Mouse (Mus musculus) kidney, embryonic 14.5 days (tissue): ENCODE data around the gene Nlrc5. TPM values are rescaled to one million over a fixed set of nuclear protein-coding genes. Genes with fewer than 3 reads are reported as not detected.
"Not testable (repeated sequence)": the region's sequence is repeated elsewhere in the genome, so short reads cannot be mapped to it uniquely, and the experiment has no call there.

Source experiments
- ATAC-seq: fragments of 200-750 bp; cut with Nextera tagmentation; 2 replicates; pipeline ENCODE4 v1.8.0; 2017; ENCODE audit warnings: moderate number of reproducible peaks, mild to moderate bottlenecking, moderate TSS enrichment, moderate library complexity; ENCODE audit not compliant: low FRiP score, low TSS enrichment
- H3K27ac ChIP-seq: fragments of 300-500 bp; sonication (generic); 2 replicates; pipeline ENCODE4 v1.5.1; 2014; ENCODE audit warnings: low read depth, mild to moderate bottlenecking, low read length, moderate library complexity, mixed read lengths
- H3K27me3 ChIP-seq: fragments of 300-500 bp; sonication (generic); 2 replicates; pipeline ENCODE4 v1.6.1; 2014; ENCODE audit warnings: mild to moderate bottlenecking, low read length; ENCODE audit not compliant: control insufficient read depth, insufficient read depth
- H3K36me3 ChIP-seq: fragments of 300-500 bp; sonication (generic); 2 replicates; pipeline ENCODE4 v1.6.1; 2014; ENCODE audit warnings: low read length, mixed read lengths; ENCODE audit not compliant: control insufficient read depth, insufficient read depth
- H3K4me1 ChIP-seq: fragments of 300-500 bp; sonication (generic); 2 replicates; pipeline ENCODE4 v1.6.1; 2014; ENCODE audit warnings: low read length, mixed read lengths; ENCODE audit not compliant: control insufficient read depth, insufficient read depth
- H3K4me2 ChIP-seq: fragments of 300-500 bp; sonication (generic); replicated peaks from 2 replicates; pipeline ENCODE4 v1.6.1; 2014; ENCODE audit warnings: low read depth, mild to moderate bottlenecking, low read length
- H3K4me3 ChIP-seq: fragments of 300-500 bp; sonication (generic); 2 replicates; pipeline ENCODE4 v1.5.1; 2014; ENCODE audit warnings: mild to moderate bottlenecking, low read length
- H3K9ac ChIP-seq: fragments of 300-500 bp; sonication (generic); 2 replicates; pipeline ENCODE4 v1.6.1; 2014; ENCODE audit warnings: low read depth, mild to moderate bottlenecking, low read length, moderate library complexity
- H3K9me3 ChIP-seq: fragments of 300-500 bp; sonication (generic); 2 replicates; pipeline ENCODE4 v1.6.1; 2016; ENCODE audit warnings: low read length; ENCODE audit not compliant: control insufficient read depth
- WGBS: fragments of 180-500 bp; shearing (Covaris S2); extraction: QIAGEN DNeasy Blood & Tissue Kit; methylation state at CpG from one replicate; pipeline ENCODE4 v1.1.7; 2014; 5-methylcytosine and 5-hydroxymethylcytosine counted together
- polyA plus RNA-seq: library from polyadenylated mRNA; unstranded; fragments of >200 nt; fragmentation: Nextera tagmentation; extraction: Ambion mirVana; gene quantifications from 2 replicates; pipeline ENCODE4 v1.2.1, GENCODE M21; 2014

Gene Nlrc5
- polyA plus RNA-seq, 1 experiment from 2014 or later = 0.70 TPM

GRCm38 (mm10) chr8:94392147-94392546 is 42.0 kb upstream of the Nlrc5 start:
- H3K4me1 ChIP-seq = 0 out of 2 replicates have a peak, but pooled peaks cover 7% of the 10 kb centered on the region
- H3K27ac ChIP-seq = no peak overlapping the region
- no peak overlapping the region for H3K9ac ChIP-seq
- H3K36me3 ChIP-seq = peaks cover 63% of the 10 kb centered on the region
- WGBS = 86% methylated on average over 12 of the region's 12 CpGs
- no peak for ATAC-seq
- no peaks in the 10 kb centered on the region for H3K27me3 ChIP-seq
- H3K4me3 ChIP-seq = no peak overlapping the region
- no peak overlapping the region for H3K4me2 ChIP-seq
- no peaks in the 10 kb centered on the region for H3K9me3 ChIP-seq

GRCm38 (mm10) chr8:94392648-94393047 is 41.5 kb upstream of the Nlrc5 start:
- Histone ChIP-seq H3K4me3 (no peak overlapping the region), H3K4me1 (0 out of 2 replicates have a peak, but pooled peaks cover 6% of the 10 kb centered on the region), H3K36me3 (peaks cover 63% of the 10 kb centered on the region), H3K27ac (no peak overlapping the region), H3K9ac (no peak overlapping the region), H3K9me3 (no peaks in the 10 kb centered on the region), H3K27me3 (no peaks in the 10 kb centered on the region), H3K4me2 (no peak overlapping the region)
- no peak for ATAC-seq
- WGBS = 72% methylated on average over 6 of the region's 6 CpGs

- H3K36me3 ChIP-seq = peaks cover 46% of the 10 kb centered on the region
- H3K27ac ChIP-seq = no peak overlapping the region
- H3K4me2 ChIP-seq = no peak overlapping the region
- no peaks in the 10 kb centered on the region for H3K27me3 ChIP-seq
- WGBS = 86% methylated on average over 6 of the region's 6 CpGs
- ATAC-seq = no peak
- no peaks in the 10 kb centered on the region for H3K4me1 ChIP-seq
- H3K9ac ChIP-seq = no peak overlapping the region
- H3K9me3 ChIP-seq = no peaks in the 10 kb centered on the region
- no peak overlapping the region for H3K4me3 ChIP-seq
Observed at GRCm38 (mm10) chr8:94395851-94396540, 38.2 kb upstream of the Nlrc5 start.

- no peak overlapping the region for H3K4me2 ChIP-seq
- H3K9me3 ChIP-seq = no peaks in the 10 kb centered on the region
- H3K27ac ChIP-seq = no peak overlapping the region
- no peak overlapping the region for H3K9ac ChIP-seq
- peaks cover 35% of the 10 kb centered on the region for H3K36me3 ChIP-seq
- no peaks in the 10 kb centered on the region for H3K4me1 ChIP-seq
- H3K4me3 ChIP-seq = no peak overlapping the region
- ATAC-seq = peak; percentile 60; the same call in 1 of the 2 replicates
- H3K27me3 ChIP-seq = no peaks in the 10 kb centered on the region
- 65% methylated on average over 11 of the region's 11 CpGs for WGBS
Observed at GRCm38 (mm10) chr8:94396964-94397657, 37.0 kb upstream of the Nlrc5 start.

- Histone ChIP-seq H3K27ac (no peak overlapping the region), H3K36me3 (peaks cover 24% of the 10 kb centered on the region), H3K4me2 (no peak overlapping the region), H3K4me3 (no peak overlapping the region), H3K9me3 (no peaks in the 10 kb centered on the region), H3K27me3 (no peaks in the 10 kb centered on the region), H3K4me1 (no peaks in the 10 kb centered on the region), H3K9ac (no peak overlapping the region)
- no peak for ATAC-seq
- 73% methylated on average over 6 of the region's 6 CpGs for WGBS
Observed at GRCm38 (mm10) chr8:94398587-94398986, 35.6 kb upstream of the Nlrc5 start.

GRCm38 (mm10) chr8:94399361-94399953 is 34.7 kb upstream of the Nlrc5 start:
- Histone ChIP-seq H3K9me3 (no peaks in the 10 kb centered on the region), H3K36me3 (peaks cover 16% of the 10 kb centered on the region), H3K27me3 (no peaks in the 10 kb centered on the region), H3K27ac (no peak overlapping the region), H3K9ac (no peak overlapping the region), H3K4me2 (no peak overlapping the region), H3K4me1 (no peaks in the 10 kb centered on the region), H3K4me3 (no peak overlapping the region)
- 93% methylated on average over 3 of the region's 3 CpGs for WGBS
- no peak for ATAC-seq

GRCm38 (mm10) chr8:94399957-94400356 is 34.2 kb upstream of the Nlrc5 start:
- H3K4me2 ChIP-seq, H3K27me3 ChIP-seq, H3K9me3 ChIP-seq, H3K27ac ChIP-seq, H3K9ac ChIP-seq, H3K4me1 ChIP-seq, H3K4me3 ChIP-seq, ATAC-seq: not testable (repeated sequence)
- 71% methylated on average over 2 of the region's 2 CpGs for WGBS
- H3K36me3 ChIP-seq = peaks cover 11% of the 10 kb centered on the region

GRCm38 (mm10) chr8:94408443-94409080 is 25.6 kb upstream of the Nlrc5 start:
- H3K27me3 ChIP-seq = no peaks in the 10 kb centered on the region
- ATAC-seq = no peak
- H3K9me3 ChIP-seq = no peaks in the 10 kb centered on the region
- no peaks in the 10 kb centered on the region for H3K4me1 ChIP-seq
- no peak overlapping the region for H3K27ac ChIP-seq
- H3K4me2 ChIP-seq = no peak overlapping the region
- no peak overlapping the region for H3K4me3 ChIP-seq
- WGBS = 63% methylated on average over 8 of the region's 8 CpGs
- H3K36me3 ChIP-seq = no peaks in the 10 kb centered on the region
- H3K9ac ChIP-seq = no peak overlapping the region
